Mouse (Mus musculus) testis, adult 2 months (tissue): ENCODE data around the gene Gm10300.

Experiments
- CTCF ChIP-seq: fragments of 200-500 bp; IDR thresholded peaks from 2 replicates; pipeline ENCODE4 v1.5.1; 2012; ENCODE audit warnings: low read depth, mild to moderate bottlenecking, inconsistent platforms, low read length, moderate library complexity; ENCODE audit not compliant: control insufficient read depth, insufficient read depth, insufficient replicate concordance
- POLR2A ChIP-seq: fragments of 200-500 bp; IDR thresholded peaks from 2 replicates; pipeline ENCODE4 v1.6.1; 2012; ENCODE audit warnings: low read depth, mild to moderate bottlenecking, inconsistent platforms, low read length, moderate library complexity; ENCODE audit not compliant: control insufficient read depth

- no peak for TF ChIP-seq CTCF
- TF ChIP-seq POLR2A: no peak
Observed at GRCm38 (mm10) chr4:132038809-132039208, 35.7 kb upstream of the Gm10300 start.
